Mouse (Mus musculus): Measurements from ENCODE around the gene 4931440F15Rik.

DNA sequence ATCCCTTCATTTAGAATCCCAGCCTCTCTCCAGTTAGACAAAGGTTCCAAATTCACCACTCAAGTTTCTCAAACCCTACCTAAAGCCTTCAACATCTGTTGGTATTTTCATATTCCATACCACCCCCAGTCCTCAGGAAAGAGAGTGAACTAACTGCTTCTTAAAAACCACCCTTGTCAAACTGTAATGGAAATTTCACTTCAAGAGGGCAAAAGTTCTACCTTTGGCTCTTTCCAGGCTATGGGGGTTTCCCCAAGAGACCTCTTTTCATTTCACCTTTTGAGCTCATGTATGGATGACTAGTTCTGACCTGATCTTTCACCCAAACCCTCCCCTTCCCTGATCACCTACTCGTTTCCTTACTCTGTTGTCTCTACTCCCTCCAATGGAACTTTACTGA, 25.6 kb downstream of the 4931440F15Rik start:
- TF ChIP-seq HCFC1 (IDR thresholded peaks at IDR 0.05; ENCODE audit: low read depth, low read length) (no peak), TBP (IDR thresholded peaks at IDR 0.05; ENCODE audit: low read depth, low read length) (no peak), TAL1 (IDR thresholded peaks at IDR 0.05; ENCODE audit: low read length) (no peak)
